In genomic region chr9:53397685-53398387, GRCm38 (mm10) we compare ENCODE assay signal across 15 mouse cellular contexts. TPM values are rescaled to one million over a fixed set of nuclear protein-coding genes. Genes with fewer than 3 reads are reported as not detected.
A peak's percentile ranks its signal among the peaks of the same experiment; 100 is the strongest.
DNase-seq lines count a peak whose midpoint lies in the region; ATAC-seq and TF ChIP-seq lines count a peak whose summit lies in the region.
"Had no signal": no experiment of that assay in that cellular context is flagged by ENCODE, and none has a peak within 500 bp of the region (broad histone marks: within the 10 kb centered on the region; RNA-seq: fewer than 3 reads in every experiment).

No protein-coding gene starts in this region.

- H3K27me3 ChIP-seq in limb, embryonic 11.5 days (ENCODE audit: control insufficient read depth, insufficient read depth, low read length) = no peaks in the 10 kb centered on the region
- no peaks in the 10 kb centered on the region for H3K27me3 ChIP-seq in limb, embryonic 10.5 days (ENCODE audit: low read depth, poor library complexity, severe bottlenecking)
- H3K27me3 ChIP-seq in liver, postnatal 0 days (ENCODE audit: insufficient read depth, low read length) = no peaks in the 10 kb centered on the region
- H3K27me3 ChIP-seq: embryonic facial prominence, embryonic 12.5 days; heart, embryonic 13.5 days; kidney, embryonic 15.5 days; midbrain, embryonic 13.5 days had no signal

- TF ChIP-seq EP300 in liver, postnatal 0 days (IDR thresholded peaks at IDR 0.05; ENCODE audit: low read depth) = no peak

- no peak overlapping the region for H3K4me2 ChIP-seq in limb, embryonic 11.5 days (ENCODE audit: low read depth, severe bottlenecking)
- 0 out of 2 replicates have a peak overlapping the region, but pooled peaks have one; percentile 11 for H3K4me2 ChIP-seq in liver, postnatal 0 days (ENCODE audit: low read depth, low read length)
- H3K4me2 ChIP-seq: embryonic facial prominence, embryonic 12.5 days; heart, embryonic 13.5 days; kidney, embryonic 15.5 days; midbrain, embryonic 13.5 days had no signal

- no peak overlapping the region for H3K27ac ChIP-seq in limb, embryonic 11.5 days (replicated peaks; ENCODE audit: low read depth, low read length)
- no peak overlapping the region for H3K27ac ChIP-seq in limb, embryonic 10.5 days
- H3K27ac ChIP-seq in ES-E14 (ENCODE audit: insufficient read depth, low read depth, low read length, poor library complexity, severe bottlenecking) = no peak overlapping the region
- no peak overlapping the region for H3K27ac ChIP-seq in liver, postnatal 0 days (ENCODE audit: low read depth)
- H3K27ac ChIP-seq: embryonic facial prominence, embryonic 12.5 days; heart, embryonic 13.5 days; kidney, embryonic 15.5 days; midbrain, embryonic 13.5 days had no signal

- no peak for DNase-seq in limb, embryonic 11.5 days (ENCODE audit: low spot score)
- DNase-seq in limb, embryonic 10.5 days (ENCODE audit: low spot score) = no peak
- DNase-seq in CD4-positive helper T cell, adult 2 months (ENCODE audit: low read depth, low spot score) = peak; percentile 56
- DNase-seq in ES-E14 (ENCODE audit: low read depth, low spot score) = no peak
- DNase-seq in liver, postnatal 0 days = no peak
- DNase-seq in cerebellum, adult 11-12 months = no peak
- DNase-seq in gastrocnemius, postnatal 10 days = no peak
- DNase-seq: gastrocnemius, postnatal 25 days had no signal

- in situ Hi-C loops in ES-E14 (cut with MboI; ENCODE audit: low sequenced_read_pairs in 2 of 2, unreplicated experiment in 2 of 2) = loop anchor here in 1 of 2 experiments (25.0 kb wide), 1 partner anchor 136 kb away; no protein-coding TSS in a partner anchor

- H3K36me3 ChIP-seq in limb, embryonic 11.5 days (ENCODE audit: control insufficient read depth, insufficient read depth, low read length) = no peaks in the 10 kb centered on the region
- no peaks in the 10 kb centered on the region for H3K36me3 ChIP-seq in limb, embryonic 10.5 days
- H3K36me3 ChIP-seq in ES-E14 (ENCODE audit: control insufficient read depth, insufficient read depth, low read length, poor library complexity, severe bottlenecking) = no peaks in the 10 kb centered on the region; the same call in 1 of the 2 replicates
- H3K36me3 ChIP-seq in liver, postnatal 0 days (replicated peaks; ENCODE audit: insufficient read depth, low read length) = peaks cover 4% of the 10 kb centered on the region
- H3K36me3 ChIP-seq: embryonic facial prominence, embryonic 12.5 days; midbrain, embryonic 13.5 days had no signal

- no peak overlapping the region for H3K4me3 ChIP-seq in limb, embryonic 11.5 days (ENCODE audit: low read depth, low read length)
- H3K4me3 ChIP-seq in limb, embryonic 10.5 days = no peak overlapping the region
- peak overlapping the region; percentile 51 to 78 for H3K4me3 ChIP-seq in ES-E14 (ENCODE audit: insufficient read depth in 1 of 2, low read depth in 1 of 2, low read length in 2 of 2, poor library complexity in 1 of 2, severe bottlenecking in 1 of 2)
- no peak overlapping the region for H3K4me3 ChIP-seq in liver, postnatal 0 days (ENCODE audit: low read depth, low read length)
- H3K4me3 ChIP-seq: embryonic facial prominence, embryonic 12.5 days; heart, embryonic 13.5 days; kidney, embryonic 15.5 days; midbrain, embryonic 13.5 days had no signal

- no peak overlapping the region for H3K9ac ChIP-seq in limb, embryonic 11.5 days (ENCODE audit: low read length)
- H3K9ac ChIP-seq in ES-E14 (ENCODE audit: insufficient read depth, low read depth, low read length, poor library complexity, severe bottlenecking) = peak overlapping the region; percentile 36
- H3K9ac ChIP-seq in liver, postnatal 0 days (replicated peaks) = no peak overlapping the region
- H3K9ac ChIP-seq: embryonic facial prominence, embryonic 12.5 days; forebrain, postnatal 0 days; heart, embryonic 13.5 days; kidney, embryonic 15.5 days; midbrain, embryonic 13.5 days had no signal

- H3K4me1 ChIP-seq in limb, embryonic 11.5 days (ENCODE audit: control insufficient read depth, insufficient read depth, low read length) = 0 out of 2 replicates have a peak, but pooled peaks cover 2% of the 10 kb centered on the region
- H3K4me1 ChIP-seq in limb, embryonic 10.5 days = peaks cover 11% of the 10 kb centered on the region
- peaks cover 4% of the 10 kb centered on the region in 2 experiments; a peak in 3 of 4 replicates for H3K4me1 ChIP-seq in ES-E14 (ENCODE audit: control insufficient read depth in 2 of 2, insufficient read depth in 2 of 2, low read length in 2 of 2, poor library complexity in 1 of 2)
- H3K4me1 ChIP-seq in liver, postnatal 0 days (ENCODE audit: insufficient read depth) = no peaks in the 10 kb centered on the region

- no peaks in the 10 kb centered on the region for H3K9me3 ChIP-seq in limb, embryonic 11.5 days (ENCODE audit: control insufficient read depth, low read length)
- H3K9me3 ChIP-seq in limb, embryonic 10.5 days (replicated peaks) = no peaks in the 10 kb centered on the region
- no peaks in the 10 kb centered on the region for H3K9me3 ChIP-seq in ES-E14 (ENCODE audit: control insufficient read depth, insufficient read depth, low read depth, low read length)
- no peaks in the 10 kb centered on the region for H3K9me3 ChIP-seq in liver, postnatal 0 days (ENCODE audit: low read length)
- H3K9me3 ChIP-seq: embryonic facial prominence, embryonic 12.5 days; heart, embryonic 13.5 days; kidney, embryonic 15.5 days; midbrain, embryonic 13.5 days had no signal

- 80% methylated on average over 13 of the region's 13 CpGs for WGBS in limb, embryonic 11.5 days
- WGBS in limb, embryonic 10.5 days = 82% methylated on average over 13 of the region's 13 CpGs
- WGBS in liver, postnatal 0 days (ENCODE audit: insufficient replicate concordance) = 63% methylated on average over 13 of the region's 13 CpGs

- ATAC-seq in limb, embryonic 11.5 days (ENCODE audit: insufficient number of reproducible peaks, low FRiP score, low TSS enrichment, low read depth) = 0 out of 2 replicates have a peak, but pooled peaks have one; percentile 35
- ATAC-seq in liver, postnatal 0 days = no peak
- ATAC-seq: forebrain, postnatal 0 days; midbrain, embryonic 13.5 days had no signal

- TF ChIP-seq CTCF in liver, postnatal 0 days (IDR thresholded peaks at IDR 0.05; ENCODE audit: low read depth) = no peak

TF ChIP-seq in ES-E14, 5 proteins besides CTCF, POLR2A, EP300 and RAD21:
- TF ChIP-seq HCFC1 (IDR thresholded peaks at IDR 0.05; ENCODE audit: borderline replicate concordance, insufficient read depth, low read length) = 0 out of 2 replicates have a peak, but pooled peaks have one; percentile 28
- TF ChIP-seq CHD2 (IDR thresholded peaks at IDR 0.05; ENCODE audit: low read depth, low read length) = no peak

RNA-seq across cellular contexts. Expression of gene 4930550C14Rik, which starts 4.3 kb away (rescaled TPM):
- polyA plus RNA-seq in limb, embryonic 11.5 days (2014; fragmentation: Nextera tagmentation; extraction: Ambion mirVana) = 0.51 and 0.57 TPM in 2 replicates
- 0.33 and 0.63 TPM in 2 replicates for polyA plus RNA-seq in limb, embryonic 10.5 days (2016; fragmentation: Nextera tagmentation; extraction: Ambion mirVana)
- total RNA-seq in ES-E14 (2012; rRNA removed) = 1.1 and 1.2 TPM in 2 replicates
- 0.78 and 0.89 TPM in 2 replicates for polyA plus RNA-seq in liver, postnatal 0 days (2015; fragmentation: Nextera tagmentation; extraction: Ambion mirVana)
- under 1 TPM in 1 of 2 experiments, not detected in 1; 0.61 TPM for total RNA-seq in gastrocnemius, postnatal 10 days (2021)
- total RNA-seq: gastrocnemius, postnatal 25 days had no signal
- polyA plus RNA-seq: liver, adult 2 months; small intestine, adult 2 months had no signal

RNA-seq across cellular contexts. Expression of gene Kdelc2, which starts 14.0 kb away (rescaled TPM):
- polyA plus RNA-seq in limb, embryonic 11.5 days (2014; fragmentation: Nextera tagmentation; extraction: Ambion mirVana) = 9.0 and 11.7 TPM in 2 replicates
- 9.3 and 10.3 TPM in 2 replicates for polyA plus RNA-seq in limb, embryonic 10.5 days (2016; fragmentation: Nextera tagmentation; extraction: Ambion mirVana)
- total RNA-seq in ES-E14 (2012; rRNA removed) = 5.5 and 7.9 TPM in 2 replicates
- polyA plus RNA-seq in liver, postnatal 0 days (2015; fragmentation: Nextera tagmentation; extraction: Ambion mirVana) = 2.6 and 2.7 TPM in 2 replicates
- total RNA-seq in gastrocnemius, postnatal 10 days (2021) = 10 to 100 TPM; 12.4 to 16.8 TPM

Comparison
In these comparisons a context has a peak if more than half of its experiments do, and no peak if none do; other contexts are left out.
1. H3K4me3 ChIP-seq: peak in ES-E14 (2 of 2); none in limb, embryonic 11.5 days (single experiment), limb, embryonic 10.5 days (single experiment) and liver, postnatal 0 days (single experiment).